Mouse (Mus musculus) forebrain, embryonic 10.5 days (tissue): ENCODE measurements around the gene Colec11. TPM values are rescaled to one million over a fixed set of nuclear protein-coding genes. Genes with fewer than 3 reads are reported as not detected.

Experiments used
- polyA plus RNA-seq: library from polyadenylated mRNA; unstranded; fragments of >200 nt; fragmentation: Nextera tagmentation; extraction: Ambion mirVana; gene quantifications from 2 replicates; pipeline ENCODE4 v1.2.1, GENCODE M21; 2016

The Colec11 gene
- polyA plus RNA-seq, 1 experiment from 2014 or later: 0.10 TPM

Other genes starting within 250 kb of the Colec11 start
- gene Dcdc2c, start 71.0 kb downstream of the Colec11 start, polyA plus RNA-seq: 0.21 and 0.22 TPM in 2 replicates
- gene Allc, start 40.9 kb downstream of the Colec11 start, polyA plus RNA-seq: not detected in 2 replicates
- gene Rps7, start 12.6 kb upstream of the Colec11 start, polyA plus RNA-seq: 656 and 679 TPM in 2 replicates
- gene Rnaseh1, start 26.2 kb upstream of the Colec11 start, polyA plus RNA-seq: 33.6 and 37.1 TPM in 2 replicates
- 53.4 and 59.2 TPM in 2 replicates for gene Adi1, start 51.9 kb upstream of the Colec11 start, polyA plus RNA-seq
- 33.5 and 36.9 TPM in 2 replicates for gene Trappc12, start 127.1 kb upstream of the Colec11 start, polyA plus RNA-seq
- gene Eipr1, start 128.4 kb upstream of the Colec11 start, polyA plus RNA-seq: 39.0 and 40.5 TPM in 2 replicates